Mouse (Mus musculus) bone marrow, adult 2 months (tissue): Measurements from ENCODE around the gene Tdrd12. TPM values are rescaled to one million over a fixed set of nuclear protein-coding genes. Genes with fewer than 3 reads are reported as not detected.

Experiments
- H3K27ac ChIP-seq: fragments of 200-500 bp; 2 replicates; pipeline ENCODE4 v1.5.1; 2012; ENCODE audit warnings: low read depth, mild to moderate bottlenecking, control low read depth, inconsistent platforms, low read length; ENCODE audit not compliant: control insufficient read depth, poor library complexity, insufficient read depth
- H3K4me1 ChIP-seq: fragments of 200-500 bp; 2 replicates; pipeline ENCODE4 v1.6.1; 2011; ENCODE audit warnings: low read length; ENCODE audit not compliant: control insufficient read depth, insufficient read depth
- H3K4me3 ChIP-seq: fragments of 200-500 bp; replicated peaks from 2 replicates; pipeline ENCODE3; 2011; ENCODE audit warnings: mild to moderate bottlenecking, low read depth, low read length, control low read depth; ENCODE audit not compliant: control insufficient read depth
- CTCF ChIP-seq: fragments of 200-500 bp; IDR thresholded peaks from 2 replicates; pipeline ENCODE4 v1.5.1; 2011; ENCODE audit warnings: low read length, control low read depth; ENCODE audit not compliant: control insufficient read depth, insufficient read depth
- POLR2A ChIP-seq: fragments of 200-500 bp; IDR thresholded peaks from 2 replicates; pipeline ENCODE4 v1.6.1; 2011; ENCODE audit warnings: low read depth, mild to moderate bottlenecking, control low read depth, low read length, borderline replicate concordance; ENCODE audit not compliant: control insufficient read depth
- WGBS: fragments of 180-500 bp; shearing (Covaris S2); methylation state at CpG from one replicate; pipeline ENCODE4 v1.1.7; 2018; 5-methylcytosine and 5-hydroxymethylcytosine counted together
- polyA plus RNA-seq: library from polyadenylated mRNA; stranded (reverse); fragments of >200 nt; gene quantifications from 2 replicates; pipeline ENCODE4 v1.2.4, GENCODE M21; 2011; ENCODE audit warnings: low replicate concordance; ENCODE audit not compliant: missing spikeins, insufficient read depth, insufficient read length

Tdrd12 gene
- polyA plus RNA-seq, 1 experiment, result 2.3 TPM

DNA sequence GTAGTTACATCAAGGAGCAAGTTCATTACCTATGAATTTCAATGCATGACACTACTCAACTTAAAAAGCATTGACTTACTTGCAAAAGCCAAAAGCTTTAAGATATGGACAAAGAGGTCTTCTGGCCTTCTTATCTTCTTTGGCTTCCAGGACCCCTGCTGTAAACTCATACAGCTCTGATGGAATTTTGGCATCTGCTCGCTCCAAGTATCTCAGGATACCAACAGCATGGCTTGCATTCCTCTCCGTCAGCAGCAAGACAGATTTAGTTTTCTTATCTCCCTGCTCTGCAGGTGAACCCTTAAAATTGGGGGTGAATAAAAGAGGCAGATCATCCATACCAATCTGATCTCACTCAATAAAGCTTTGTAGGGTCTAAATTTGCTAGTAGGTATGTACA lies 52.4 kb downstream of the Tdrd12 start:
- H3K4me1 ChIP-seq, result no peaks in the 10 kb centered on the region
- H3K4me3 ChIP-seq, result no peak overlapping the region
- no peak for TF ChIP-seq CTCF
- no peak for TF ChIP-seq POLR2A
- no peak overlapping the region for H3K27ac ChIP-seq
- WGBS, result 82% methylated on average over 2 of the region's 2 CpGs

DNA sequence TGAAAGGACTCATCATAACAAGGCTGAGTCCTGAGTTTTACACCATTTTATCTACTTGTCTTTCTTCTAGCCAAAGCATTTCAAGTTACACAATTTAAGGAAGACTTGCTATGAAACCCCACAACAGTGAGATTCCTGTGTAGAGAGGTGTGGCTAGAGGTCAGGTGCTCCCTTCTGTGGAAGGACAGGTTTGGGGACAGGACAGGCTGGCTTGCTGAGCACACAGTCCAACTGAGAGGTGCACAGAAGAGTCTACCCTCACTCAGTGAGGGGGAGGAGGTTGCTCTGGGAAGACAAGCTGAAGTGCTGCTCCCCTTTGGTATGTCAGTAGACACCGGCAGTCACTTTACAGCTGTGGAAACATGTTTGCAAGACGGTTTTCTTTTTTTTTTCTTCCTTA lies 61.1 kb downstream of the Tdrd12 start:
- no peaks in the 10 kb centered on the region for H3K4me1 ChIP-seq
- WGBS, result 89% methylated on average over 2 of the region's 2 CpGs
- no peak overlapping the region for H3K4me3 ChIP-seq
- TF ChIP-seq POLR2A (no peak), CTCF (no peak)
- H3K27ac ChIP-seq, result no peak overlapping the region

DNA sequence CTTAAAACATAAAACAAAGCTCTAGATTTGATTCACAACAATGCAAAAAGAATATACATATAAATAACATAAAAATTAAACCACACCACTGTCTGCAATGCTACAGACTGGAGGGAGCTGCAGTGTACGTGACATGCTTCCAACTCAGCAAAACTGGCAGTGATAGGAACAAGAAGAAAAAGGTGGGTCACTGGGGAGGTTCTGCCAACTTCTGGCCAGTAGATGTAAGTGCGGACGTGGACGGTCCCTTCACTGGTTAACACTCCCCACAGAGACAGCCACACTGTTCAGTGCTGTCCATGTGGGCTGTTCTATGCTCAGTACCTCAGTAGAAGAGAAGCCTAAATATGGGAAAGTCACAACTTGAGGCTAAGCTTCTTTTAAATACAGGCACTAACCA lies 66.8 kb downstream of the Tdrd12 start:
- 46% methylated on average over 4 of the region's 4 CpGs for WGBS
- TF ChIP-seq POLR2A (no peak), CTCF (no peak)
- no peaks in the 10 kb centered on the region for H3K4me1 ChIP-seq
- no peak overlapping the region for H3K27ac ChIP-seq
- no peak overlapping the region for H3K4me3 ChIP-seq

DNA sequence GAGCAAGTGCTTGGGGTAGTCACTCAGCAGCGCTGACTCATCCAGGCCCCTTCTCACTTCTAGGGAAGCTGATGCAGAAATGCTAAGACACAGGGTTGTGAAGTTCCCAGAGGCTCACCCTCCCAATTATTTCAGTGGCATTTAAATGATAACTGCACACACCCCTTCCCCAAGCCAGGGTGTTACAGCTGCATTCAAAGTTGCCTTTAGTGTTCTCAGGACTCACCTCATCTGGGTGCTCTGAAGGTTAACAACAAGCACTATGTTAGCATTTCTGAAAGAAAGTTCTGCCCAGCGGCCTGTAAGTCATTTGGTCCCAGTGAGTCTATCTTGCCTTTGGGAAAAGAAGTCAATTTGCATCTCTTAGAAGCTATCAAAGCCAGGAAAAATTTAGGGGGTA lies 69.7 kb downstream of the Tdrd12 start:
- Histone ChIP-seq H3K4me3 (no peak overlapping the region), H3K4me1 (no peaks in the 10 kb centered on the region), H3K27ac (no peak overlapping the region)
- 76% methylated on average over 2 of the region's 2 CpGs for WGBS
- TF ChIP-seq POLR2A, result no peak
- TF ChIP-seq CTCF, result no peak

DNA sequence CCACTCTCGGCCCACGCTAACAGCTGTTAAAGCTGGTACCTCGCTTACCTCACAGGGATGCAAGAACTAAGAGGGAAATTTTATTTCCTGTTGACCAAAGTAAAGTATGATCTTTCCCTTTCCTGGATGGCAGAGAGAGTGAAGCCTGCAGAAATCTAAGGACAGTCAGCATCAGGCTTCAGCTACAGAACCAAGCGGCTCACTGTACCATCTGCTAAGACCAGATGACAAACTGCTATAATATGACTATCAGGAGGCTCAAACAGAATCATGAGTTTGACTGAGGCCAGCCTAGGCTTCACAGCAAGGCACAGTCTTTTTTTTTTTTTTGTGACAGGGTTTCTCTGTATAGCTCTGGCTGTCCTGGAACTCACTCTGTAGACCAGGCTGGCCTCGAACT lies 72.5 kb downstream of the Tdrd12 start:
- TF ChIP-seq POLR2A, result no peak
- no peak for TF ChIP-seq CTCF
- H3K27ac ChIP-seq, result no peak overlapping the region
- no peak overlapping the region for H3K4me3 ChIP-seq
- no peaks in the 10 kb centered on the region for H3K4me1 ChIP-seq
- 80% methylated on average over 5 of the region's 5 CpGs for WGBS

DNA sequence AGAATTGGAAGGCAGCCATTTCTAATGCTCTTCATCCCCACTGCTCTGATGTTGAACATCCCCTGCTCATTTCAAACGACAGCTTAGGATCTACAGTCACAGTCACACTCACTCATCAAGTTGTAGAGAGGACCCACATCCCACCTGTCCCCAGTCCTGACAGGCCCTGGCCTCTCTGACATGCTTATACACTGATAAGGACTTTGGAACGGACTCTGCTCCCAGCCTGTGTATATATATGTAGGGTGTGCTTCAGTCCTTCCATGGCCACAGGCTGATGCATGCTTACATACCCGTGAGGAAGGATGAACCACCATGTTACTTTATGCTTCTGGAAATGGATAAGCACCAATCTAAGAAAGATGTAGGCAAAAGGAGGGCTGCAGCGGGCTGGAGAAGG lies 76.6 kb downstream of the Tdrd12 start:
- WGBS, result 72% methylated on average over 4 of the region's 4 CpGs
- Histone ChIP-seq H3K4me3 (no peak overlapping the region), H3K27ac (no peak overlapping the region), H3K4me1 (no peaks in the 10 kb centered on the region; the same call in 1 of the 2 replicates)
- TF ChIP-seq CTCF, result no peak

DNA sequence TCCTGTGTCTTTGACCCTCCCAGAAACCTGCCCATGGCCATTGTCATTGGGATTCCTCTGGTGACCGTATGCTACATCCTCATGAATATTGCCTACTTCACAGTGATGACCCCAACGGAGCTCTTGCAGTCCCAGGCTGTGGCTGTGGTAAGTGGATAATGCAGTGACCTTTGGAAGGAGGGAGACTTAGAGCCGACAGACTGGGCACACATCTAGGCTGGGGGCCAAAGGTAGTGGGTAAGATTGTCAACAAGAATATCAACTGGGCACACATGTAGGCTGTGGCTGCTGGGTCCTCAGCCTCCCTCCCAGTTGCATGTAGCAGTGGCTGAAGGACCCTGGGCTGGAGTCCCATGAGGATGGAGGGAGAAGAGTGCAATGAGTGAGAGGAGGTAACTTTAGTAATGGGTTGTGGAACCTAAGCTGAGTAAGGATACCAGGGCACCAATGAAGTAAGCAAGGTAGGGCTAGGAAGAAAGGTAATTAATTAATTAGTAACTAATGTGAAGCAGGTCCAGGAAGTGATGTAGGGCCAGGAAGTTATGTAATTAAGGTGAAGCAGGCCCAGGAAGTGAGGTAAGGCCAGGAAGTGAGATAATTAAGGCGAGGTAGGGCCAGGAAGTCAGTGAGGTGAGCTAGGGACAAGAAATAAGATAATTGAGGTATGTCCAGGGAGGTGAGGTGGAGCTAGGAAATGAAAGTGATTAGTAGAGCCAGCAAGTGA lies 81.3 kb downstream of the Tdrd12 start:
- Histone ChIP-seq H3K4me1 (no peaks in the 10 kb centered on the region; the same call in 1 of the 2 replicates), H3K4me3 (no peak overlapping the region), H3K27ac (no peak overlapping the region)
- TF ChIP-seq POLR2A (no peak), CTCF (no peak)
- WGBS, result 61% methylated on average over 4 of the region's 4 CpGs

DNA sequence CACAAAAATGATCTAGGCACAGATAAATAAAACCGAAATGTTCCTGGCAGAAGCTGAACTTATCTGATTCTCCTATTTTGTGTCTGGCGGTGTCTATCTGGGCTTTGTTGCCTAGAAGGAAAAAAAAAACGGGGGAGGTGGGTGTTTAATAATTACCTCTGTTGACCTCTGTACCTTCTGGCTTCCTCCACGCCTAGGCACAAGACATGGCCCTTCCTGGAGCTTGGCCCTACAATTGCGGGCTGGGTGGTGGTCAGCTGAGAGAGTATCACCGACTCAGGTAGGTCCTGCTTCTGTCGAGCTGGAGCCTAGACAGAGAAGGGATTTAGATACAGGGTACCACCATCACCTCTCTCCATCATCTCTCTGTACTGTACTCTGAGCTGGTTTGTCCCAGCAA lies 88.7 kb downstream of the Tdrd12 start:
- no peak overlapping the region for H3K27ac ChIP-seq
- 73% methylated on average over 7 of the region's 7 CpGs for WGBS

More for the DNA sequence above, 88.7 kb downstream of the Tdrd12 start:
- TF ChIP-seq CTCF (no peak), POLR2A (no peak)
- no peak overlapping the region for H3K4me3 ChIP-seq
- H3K4me1 ChIP-seq, result no peaks in the 10 kb centered on the region
